Mouse (Mus musculus): ENCODE results near the gene Gm21103. TPM values are rescaled to one million over a fixed set of nuclear protein-coding genes. Genes with fewer than 3 reads are reported as not detected.

Gm21103 gene
- not detected for polyA plus RNA-seq (2015; fragmentation: Illumina TruSeq; extraction: RNeasy Lipid Tissue Mini Kit (QIAGEN cat#74804); ENCODE audit: insufficient read depth, low replicate concordance)

GRCm38 (mm10) chr14:6304743-6305142, at the start of gene Gm21103:
Gene Gm21103, minus strand, starts transcription at chr14:6304843.

DNA sequence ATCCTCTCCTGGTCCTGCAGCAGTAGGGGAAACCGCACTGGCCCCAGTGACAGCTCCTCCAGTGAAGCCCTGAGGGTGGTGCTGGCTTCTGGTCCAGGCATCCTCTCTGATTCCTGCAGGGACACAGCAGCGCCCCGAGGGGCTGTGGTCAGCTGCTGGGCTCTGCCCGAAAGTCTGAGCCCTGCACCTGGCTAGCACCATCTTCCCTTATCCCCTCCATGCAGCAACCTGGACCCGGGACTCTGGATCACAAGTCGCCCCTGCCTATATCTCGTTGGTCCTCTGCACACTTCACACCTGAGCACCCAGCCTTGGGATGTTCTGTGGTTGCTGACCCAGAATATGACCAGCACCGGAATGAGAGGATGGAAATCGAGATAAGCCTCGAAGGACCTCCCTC, 38.9 kb upstream of the Gm21103 start, which contains the start of gene Gm3618:
Gene Gm3618 (minus strand): TSS at position 101 of the 400 bp plus-strand sequence.

GRCm38 (mm10) chr14:6286931-6287715, 17.5 kb downstream of the Gm21103 start, which contains the start of gene Gm3411:
Gene Gm3411, minus strand, starts transcription at chr14:6287250.

Other genes starting within 250 kb of the Gm21103 start
- not detected for gene Gm6337, start 246.6 kb downstream of the Gm21103 start, polyA plus RNA-seq (2015; fragmentation: Illumina TruSeq; extraction: RNeasy Lipid Tissue Mini Kit (QIAGEN cat#74804); ENCODE audit: insufficient read depth, low replicate concordance)
- gene Gm8206, start 210.9 kb downstream of the Gm21103 start, polyA plus RNA-seq (2015; fragmentation: Illumina TruSeq; extraction: RNeasy Lipid Tissue Mini Kit (QIAGEN cat#74804); ENCODE audit: insufficient read depth, low replicate concordance) = 0.72 TPM
- gene Gm3468, start 196.2 kb downstream of the Gm21103 start, polyA plus RNA-seq (2015; fragmentation: Illumina TruSeq; extraction: RNeasy Lipid Tissue Mini Kit (QIAGEN cat#74804); ENCODE audit: insufficient read depth, low replicate concordance) = 1.8 TPM
- not detected for gene Gm3476, start 179.0 kb downstream of the Gm21103 start, polyA plus RNA-seq (2015; fragmentation: Illumina TruSeq; extraction: RNeasy Lipid Tissue Mini Kit (QIAGEN cat#74804); ENCODE audit: insufficient read depth, low replicate concordance)
- not detected for gene Gm21560, start 85.6 kb downstream of the Gm21103 start, polyA plus RNA-seq (2015; fragmentation: Illumina TruSeq; extraction: RNeasy Lipid Tissue Mini Kit (QIAGEN cat#74804); ENCODE audit: insufficient read depth, low replicate concordance)
- 0.22 TPM for gene Gm3411, start 17.6 kb downstream of the Gm21103 start, polyA plus RNA-seq (2015; fragmentation: Illumina TruSeq; extraction: RNeasy Lipid Tissue Mini Kit (QIAGEN cat#74804); ENCODE audit: insufficient read depth, low replicate concordance)
- gene Gm3618, start 38.8 kb upstream of the Gm21103 start, polyA plus RNA-seq (2015; fragmentation: Illumina TruSeq; extraction: RNeasy Lipid Tissue Mini Kit (QIAGEN cat#74804); ENCODE audit: insufficient read depth, low replicate concordance) = not detected
- gene Gm16440, start 85.5 kb upstream of the Gm21103 start, polyA plus RNA-seq (2015; fragmentation: Illumina TruSeq; extraction: RNeasy Lipid Tissue Mini Kit (QIAGEN cat#74804); ENCODE audit: insufficient read depth, low replicate concordance) = not detected
- gene Gm3591, start 107.6 kb upstream of the Gm21103 start, polyA plus RNA-seq (2015; fragmentation: Illumina TruSeq; extraction: RNeasy Lipid Tissue Mini Kit (QIAGEN cat#74804); ENCODE audit: insufficient read depth, low replicate concordance) = 0.28 TPM
- not detected for gene Gm3594, start 139.8 kb upstream of the Gm21103 start, polyA plus RNA-seq (2015; fragmentation: Illumina TruSeq; extraction: RNeasy Lipid Tissue Mini Kit (QIAGEN cat#74804); ENCODE audit: insufficient read depth, low replicate concordance)
- not detected for gene Gm8356, start 232.4 kb upstream of the Gm21103 start, polyA plus RNA-seq (2015; fragmentation: Illumina TruSeq; extraction: RNeasy Lipid Tissue Mini Kit (QIAGEN cat#74804); ENCODE audit: insufficient read depth, low replicate concordance)

Measured in spleen, adult 10 weeks (tissue).